Mouse (Mus musculus): ENCODE data around the gene Zfyve27. TPM values are rescaled to one million over a fixed set of nuclear protein-coding genes. Genes with fewer than 3 reads are reported as not detected.

Zfyve27 gene
- polyA plus RNA-seq, 1 experiment from 2014 or later: 23.7 TPM

- Histone ChIP-seq H3K4me2 (ENCODE audit: low read depth) (no peak overlapping the region), H3K9ac (ENCODE audit: low read length) (no peak overlapping the region), H3K4me3 (ENCODE audit: low read depth, low read length) (no peak overlapping the region), H3K27me3 (ENCODE audit: control insufficient read depth, insufficient read depth, low read length) (no peaks in the 10 kb centered on the region), H3K27ac (ENCODE audit: low read depth, low read length) (no peak overlapping the region), H3K4me1 (ENCODE audit: control insufficient read depth, insufficient read depth, low read length) (no peaks in the 10 kb centered on the region), H3K36me3 (ENCODE audit: control insufficient read depth, insufficient read depth, low read length) (peaks cover 2% of the 10 kb centered on the region), H3K9me3 (ENCODE audit: control insufficient read depth, low read length) (no peaks in the 10 kb centered on the region)
- WGBS: 91% methylated on average over 14 of the region's 14 CpGs
- ATAC-seq (ENCODE audit: insufficient read depth, low FRiP score, low TSS enrichment) (no peak), DNase-seq (ENCODE audit: low spot score) (no peak)
Observed at GRCm38 (mm10) chr19:42179356-42179755, 15.6 kb downstream of the Zfyve27 start.

GRCm38 (mm10) chr19:42182673-42183072 lies 18.9 kb downstream of the Zfyve27 start:
- 65% methylated on average over 6 of the region's 6 CpGs for WGBS
- no peak overlapping the region for H3K27ac ChIP-seq (ENCODE audit: low read depth, low read length)
- H3K4me3 ChIP-seq (ENCODE audit: low read depth, low read length): no peak overlapping the region
- DNase-seq (ENCODE audit: low spot score): no peak
- no peak overlapping the region for H3K4me2 ChIP-seq (ENCODE audit: low read depth)
- peaks cover 7% of the 10 kb centered on the region for H3K36me3 ChIP-seq (ENCODE audit: control insufficient read depth, insufficient read depth, low read length)
- H3K4me1 ChIP-seq (ENCODE audit: control insufficient read depth, insufficient read depth, low read length): no peaks in the 10 kb centered on the region
- no peaks in the 10 kb centered on the region for H3K27me3 ChIP-seq (ENCODE audit: control insufficient read depth, insufficient read depth, low read length)
- no peaks in the 10 kb centered on the region for H3K9me3 ChIP-seq (ENCODE audit: control insufficient read depth, low read length)
- ATAC-seq (ENCODE audit: insufficient read depth, low FRiP score, low TSS enrichment): no peak
- H3K9ac ChIP-seq (ENCODE audit: low read length): no peak overlapping the region

- H3K27me3 ChIP-seq (ENCODE audit: control insufficient read depth, insufficient read depth, low read length): no peaks in the 10 kb centered on the region
- no peak overlapping the region for H3K27ac ChIP-seq (ENCODE audit: low read depth, low read length)
- no peak for ATAC-seq (ENCODE audit: insufficient read depth, low FRiP score, low TSS enrichment)
- peaks cover 8% of the 10 kb centered on the region; the same call in 1 of the 2 replicates for H3K36me3 ChIP-seq (ENCODE audit: control insufficient read depth, insufficient read depth, low read length)
- no peak overlapping the region for H3K9ac ChIP-seq (ENCODE audit: low read length)
- no peaks in the 10 kb centered on the region for H3K4me1 ChIP-seq (ENCODE audit: control insufficient read depth, insufficient read depth, low read length)
- H3K4me3 ChIP-seq (ENCODE audit: low read depth, low read length): no peak overlapping the region
- no peak overlapping the region for H3K4me2 ChIP-seq (ENCODE audit: low read depth)
- 87% methylated on average over 4 of the region's 4 CpGs for WGBS
- DNase-seq (ENCODE audit: low spot score): no peak
- H3K9me3 ChIP-seq (ENCODE audit: control insufficient read depth, low read length): no peaks in the 10 kb centered on the region; the same call in 1 of the 2 replicates
Observed at GRCm38 (mm10) chr19:42189735-42190134, 26.0 kb downstream of the Zfyve27 start.

GRCm38 (mm10) chr19:42190494-42190893 lies 26.7 kb downstream of the Zfyve27 start:
- no peak overlapping the region for H3K9ac ChIP-seq (ENCODE audit: low read length)
- H3K4me1 ChIP-seq (ENCODE audit: control insufficient read depth, insufficient read depth, low read length): no peaks in the 10 kb centered on the region
- ATAC-seq (ENCODE audit: insufficient read depth, low FRiP score, low TSS enrichment): 0 out of 2 replicates have a peak, but pooled peaks have one; percentile 27
- peaks cover 5% of the 10 kb centered on the region; the same call in 1 of the 2 replicates for H3K36me3 ChIP-seq (ENCODE audit: control insufficient read depth, insufficient read depth, low read length)
- H3K4me3 ChIP-seq (ENCODE audit: low read depth, low read length): no peak overlapping the region
- H3K27me3 ChIP-seq (ENCODE audit: control insufficient read depth, insufficient read depth, low read length): no peaks in the 10 kb centered on the region
- no peaks in the 10 kb centered on the region; the same call in 1 of the 2 replicates for H3K9me3 ChIP-seq (ENCODE audit: control insufficient read depth, low read length)
- WGBS: 26% methylated on average over 5 of the region's 5 CpGs
- H3K27ac ChIP-seq (ENCODE audit: low read depth, low read length): no peak overlapping the region
- DNase-seq (ENCODE audit: low spot score): peak; percentile 78
- no peak overlapping the region for H3K4me2 ChIP-seq (ENCODE audit: low read depth)

DNA sequence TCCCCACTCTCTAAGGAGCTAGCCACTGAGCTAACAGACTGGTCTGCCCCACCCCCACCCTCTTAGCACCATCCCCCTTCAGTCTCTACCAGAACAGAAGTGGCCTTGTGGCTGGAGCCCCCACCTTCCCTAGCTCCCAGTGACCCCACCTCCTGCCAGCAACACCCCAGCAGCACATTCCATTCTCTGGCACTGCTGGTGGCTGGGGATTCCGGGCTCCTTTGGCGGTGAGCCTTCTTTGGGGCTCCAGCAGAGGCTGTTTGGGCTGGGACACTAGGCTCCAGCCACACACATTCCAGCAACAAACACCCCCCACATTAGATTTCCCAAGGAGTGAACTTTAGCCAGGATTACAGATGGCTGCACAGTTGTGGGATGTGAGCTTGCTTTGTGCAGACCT lies 29.6 kb downstream of the Zfyve27 start:
- Histone ChIP-seq H3K9ac (ENCODE audit: low read length) (no peak overlapping the region), H3K36me3 (ENCODE audit: control insufficient read depth, insufficient read depth, low read length) (0 out of 2 replicates have a peak, but pooled peaks cover 3% of the 10 kb centered on the region), H3K27ac (ENCODE audit: low read depth, low read length) (no peak overlapping the region), H3K9me3 (ENCODE audit: control insufficient read depth, low read length) (no peaks in the 10 kb centered on the region; the same call in 1 of the 2 replicates), H3K4me1 (ENCODE audit: control insufficient read depth, insufficient read depth, low read length) (no peaks in the 10 kb centered on the region), H3K27me3 (ENCODE audit: control insufficient read depth, insufficient read depth, low read length) (no peaks in the 10 kb centered on the region), H3K4me2 (ENCODE audit: low read depth) (no peak overlapping the region), H3K4me3 (ENCODE audit: low read depth, low read length) (no peak overlapping the region)
- ATAC-seq (ENCODE audit: insufficient read depth, low FRiP score, low TSS enrichment): no peak
- WGBS: 73% methylated on average over 2 of the region's 2 CpGs
- DNase-seq (ENCODE audit: low spot score): no peak

GRCm38 (mm10) chr19:42196378-42196777 lies 32.6 kb downstream of the Zfyve27 start:
- Histone ChIP-seq H3K4me1 (ENCODE audit: control insufficient read depth, insufficient read depth, low read length) (no peaks in the 10 kb centered on the region), H3K4me2 (ENCODE audit: low read depth) (no peak overlapping the region)
- no peak for DNase-seq (ENCODE audit: low spot score)

DNA sequence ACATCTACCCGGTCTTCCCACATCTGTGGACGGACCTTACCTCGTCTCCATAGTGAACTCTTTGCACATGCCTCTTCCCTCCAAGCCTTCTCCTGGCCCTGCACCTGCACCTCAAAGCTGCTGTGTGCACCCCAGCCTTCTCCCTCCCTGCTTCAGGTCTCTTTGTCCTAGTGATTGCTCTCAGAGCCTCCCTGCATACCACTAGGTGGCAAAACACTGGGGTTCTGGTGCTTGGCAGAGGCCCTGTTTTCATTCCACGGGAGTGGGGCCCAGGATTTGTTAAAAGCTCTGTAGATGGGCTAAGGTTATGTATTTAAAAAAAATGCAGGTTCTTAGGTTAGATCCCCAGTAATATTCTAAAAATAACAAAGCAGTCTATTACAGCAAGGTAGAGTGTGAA lies 33.3 kb downstream of the Zfyve27 start:
- Histone ChIP-seq H3K4me2 (ENCODE audit: low read depth) (no peak overlapping the region), H3K4me3 (ENCODE audit: low read depth, low read length) (no peak overlapping the region), H3K27me3 (ENCODE audit: control insufficient read depth, insufficient read depth, low read length) (peaks cover 26% of the 10 kb centered on the region), H3K36me3 (ENCODE audit: control insufficient read depth, insufficient read depth, low read length) (no peaks in the 10 kb centered on the region), H3K27ac (ENCODE audit: low read depth, low read length) (no peak overlapping the region), H3K9ac (ENCODE audit: low read length) (no peak overlapping the region), H3K4me1 (ENCODE audit: control insufficient read depth, insufficient read depth, low read length) (0 out of 2 replicates have a peak, but pooled peaks cover 3% of the 10 kb centered on the region), H3K9me3 (ENCODE audit: control insufficient read depth, low read length) (no peaks in the 10 kb centered on the region; the same call in 1 of the 2 replicates)
- no peak for ATAC-seq (ENCODE audit: insufficient read depth, low FRiP score, low TSS enrichment)
- 70% methylated on average over 4 of the region's 4 CpGs for WGBS
- DNase-seq (ENCODE audit: low spot score): no peak

More at GRCm38 (mm10) chr19:42196378-42196777, 32.6 kb downstream of the Zfyve27 start:
- no peak overlapping the region for H3K27ac ChIP-seq (ENCODE audit: low read depth, low read length)
- no peak overlapping the region for H3K9ac ChIP-seq (ENCODE audit: low read length)
- no peaks in the 10 kb centered on the region for H3K36me3 ChIP-seq (ENCODE audit: control insufficient read depth, insufficient read depth, low read length)
- H3K9me3 ChIP-seq (ENCODE audit: control insufficient read depth, low read length): no peaks in the 10 kb centered on the region; the same call in 1 of the 2 replicates
- no peak overlapping the region for H3K4me3 ChIP-seq (ENCODE audit: low read depth, low read length)
- 76% methylated on average over 4 of the region's 4 CpGs for WGBS
- peaks cover 19% of the 10 kb centered on the region for H3K27me3 ChIP-seq (ENCODE audit: control insufficient read depth, insufficient read depth, low read length)
- no peak for ATAC-seq (ENCODE audit: insufficient read depth, low FRiP score, low TSS enrichment)

DNA sequence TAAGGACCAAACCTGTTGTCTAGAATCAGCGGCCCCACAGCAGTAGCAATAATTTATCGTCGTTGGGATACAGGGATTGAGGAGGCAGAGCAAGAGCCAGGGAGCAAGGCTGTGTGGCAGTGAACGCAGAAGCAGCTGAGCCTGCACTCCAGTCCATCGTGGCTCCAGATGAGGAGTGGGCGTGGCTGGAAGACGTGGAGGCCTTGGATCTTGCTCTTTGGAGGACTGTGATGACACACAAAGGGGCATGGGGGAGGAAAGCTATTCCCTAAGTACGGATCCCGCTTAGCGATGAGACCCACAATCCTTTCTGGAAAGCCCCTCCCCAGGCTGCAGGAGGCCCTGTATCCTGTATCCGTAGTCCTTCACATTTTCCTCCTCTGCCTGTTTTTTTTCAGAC lies 34.3 kb downstream of the Zfyve27 start:
- 53% methylated on average over 11 of the region's 11 CpGs for WGBS
- no peak for DNase-seq (ENCODE audit: low spot score)
- H3K27me3 ChIP-seq (ENCODE audit: control insufficient read depth, insufficient read depth, low read length): peaks cover 35% of the 10 kb centered on the region

DNA sequence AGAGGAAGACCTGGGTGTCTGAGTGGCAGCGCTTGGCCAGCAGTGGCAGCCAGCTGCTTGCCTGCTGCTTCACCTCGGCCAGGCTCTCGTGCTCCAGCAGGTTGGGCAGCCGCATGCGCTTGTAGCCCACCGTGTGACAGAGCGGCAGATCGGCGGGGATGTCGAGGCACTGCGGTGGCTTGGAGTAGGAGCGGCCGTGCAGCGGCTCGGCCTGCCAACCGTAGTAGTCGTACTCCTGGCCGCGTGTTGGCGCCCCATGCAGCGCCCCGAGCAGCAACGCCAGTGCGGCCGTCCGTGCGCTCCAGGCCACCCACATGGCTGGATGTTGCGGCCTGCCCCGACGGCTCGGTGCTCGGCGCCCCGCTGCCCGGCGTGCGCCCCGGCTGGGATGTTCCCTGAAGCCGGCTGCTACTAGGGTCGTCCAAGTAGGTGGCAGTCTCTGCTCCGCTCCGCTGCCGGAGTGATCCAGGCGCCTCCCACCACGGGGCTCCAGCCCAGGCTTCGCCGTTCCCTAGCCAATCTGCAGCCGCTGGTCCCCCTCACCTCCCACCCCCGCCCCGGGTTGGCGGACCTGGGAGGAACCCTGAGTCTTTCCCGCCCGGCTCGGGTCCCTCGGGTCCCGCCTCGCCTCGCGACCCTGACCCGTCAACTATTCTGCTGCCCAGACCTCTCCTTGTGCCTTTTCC lies 38.1 kb downstream of the Zfyve27 start, which contains the start of gene Sfrp5:
Sfrp5 (minus strand) TSS at position 557 of the 686 bp plus-strand sequence.
- no peak for ATAC-seq (ENCODE audit: insufficient read depth, low FRiP score, low TSS enrichment)
- Histone ChIP-seq H3K4me3 (ENCODE audit: low read depth, low read length) (peak within 1 kb of the TSS; percentile 21), H3K9ac (ENCODE audit: low read length) (no peak within 1 kb of the TSS), H3K27me3 (ENCODE audit: control insufficient read depth, insufficient read depth, low read length) (peaks cover 42% of the 10 kb centered on the region), H3K4me1 (ENCODE audit: control insufficient read depth, insufficient read depth, low read length) (0 out of 2 replicates have a peak, but pooled peaks cover 3% of the 10 kb centered on the region), H3K4me2 (ENCODE audit: low read depth) (peak within 1 kb of the TSS; percentile 35), H3K36me3 (ENCODE audit: control insufficient read depth, insufficient read depth, low read length) (no peaks in the 10 kb centered on the region), H3K27ac (ENCODE audit: low read depth, low read length) (no peak within 1 kb of the TSS), H3K9me3 (ENCODE audit: control insufficient read depth, low read length) (no peaks in the 10 kb centered on the region)
- WGBS: under 1% methylated on average over 59 of the region's 60 CpGs
- peak; percentile 40 for DNase-seq (ENCODE audit: low spot score)

More for the DNA sequence above, 34.3 kb downstream of the Zfyve27 start:
- H3K4me1 ChIP-seq (ENCODE audit: control insufficient read depth, insufficient read depth, low read length): 0 out of 2 replicates have a peak, but pooled peaks cover 3% of the 10 kb centered on the region
- H3K4me3 ChIP-seq (ENCODE audit: low read depth, low read length): no peak overlapping the region
- H3K9ac ChIP-seq (ENCODE audit: low read length): no peak overlapping the region
- no peaks in the 10 kb centered on the region; the same call in 1 of the 2 replicates for H3K9me3 ChIP-seq (ENCODE audit: control insufficient read depth, low read length)
- H3K27ac ChIP-seq (ENCODE audit: low read depth, low read length): no peak overlapping the region
- H3K4me2 ChIP-seq (ENCODE audit: low read depth): no peak overlapping the region
- no peaks in the 10 kb centered on the region for H3K36me3 ChIP-seq (ENCODE audit: control insufficient read depth, insufficient read depth, low read length)
- no peak for ATAC-seq (ENCODE audit: insufficient read depth, low FRiP score, low TSS enrichment)

Data from neural tube, embryonic 11.5 days (tissue).